Mouse (Mus musculus): ENCODE measurements around the gene Gm20503. TPM values are rescaled to one million over a fixed set of nuclear protein-coding genes. Genes with fewer than 3 reads are reported as not detected.

The Gm20503 gene
- polyA plus RNA-seq, 1 experiment from 2014 or later: 2.2 TPM

- ATAC-seq (no peak), DNase-seq (ENCODE audit: low read depth, low spot score) (no peak)
- H3K27me3 ChIP-seq: peaks cover 5% of the 10 kb centered on the region
- in situ Hi-C loops (cut with MboI; ENCODE audit: low pct_unique_long_range_greater_than_20kb): no loop called here
- TF ChIP-seq CTCF (IDR thresholded peaks at IDR 0.05): no peak
- ChIA-PET POLR2A (no interaction called here), CTCF (interaction anchor here (1.2 to 1.6 kb wide), 2 partner anchors 22 to 32 kb away, joined by 3 to 6 read pairs; no protein-coding TSS in a partner anchor)
These were observed 66.3 kb downstream of the Gm20503 start for GRCm38 (mm10) chr4:59069276-59069675.

- H3K27me3 ChIP-seq: peaks cover 2% of the 10 kb centered on the region
- CTCF ChIA-PET: no interaction called here
- no peak for DNase-seq (ENCODE audit: low read depth, low spot score)
- ATAC-seq: no peak
- POLR2A ChIA-PET: no interaction called here
- TF ChIP-seq CTCF (IDR thresholded peaks at IDR 0.05): no peak
- in situ Hi-C loops (cut with MboI; ENCODE audit: low pct_unique_long_range_greater_than_20kb): no loop called here
These were observed 80.4 kb downstream of the Gm20503 start for GRCm38 (mm10) chr4:59083430-59083829.

- in situ Hi-C loops (cut with MboI; ENCODE audit: low pct_unique_long_range_greater_than_20kb): no loop called here
- peaks cover 2% of the 10 kb centered on the region for H3K27me3 ChIP-seq
- no peak for ATAC-seq
- no peak for TF ChIP-seq CTCF (IDR thresholded peaks at IDR 0.05)
- DNase-seq (ENCODE audit: low read depth, low spot score): no peak
- POLR2A ChIA-PET: no interaction called here
- CTCF ChIA-PET: interaction anchor here (1.5 kb wide), 1 partner anchor 9 kb away, joined by 5 read pairs; no protein-coding TSS in a partner anchor
These were observed 86.4 kb downstream of the Gm20503 start for GRCm38 (mm10) chr4:59089391-59089790.

Other genes starting within 250 kb of the Gm20503 start
- not detected for gene Olfr267, start 215.5 kb upstream of the Gm20503 start, polyA plus RNA-seq (2021)
- gene Ecpas, start 90.5 kb upstream of the Gm20503 start, polyA plus RNA-seq (2021): 37.8 TPM
- gene Zkscan16, start 59.6 kb upstream of the Gm20503 start, polyA plus RNA-seq (2021): 0.44 TPM
- gene Ptgr1, start 16.1 kb upstream of the Gm20503 start, polyA plus RNA-seq (2021): 13.5 TPM
- gene Dnajc25, start 8.1 kb upstream of the Gm20503 start, polyA plus RNA-seq (2021): 7.7 TPM
- 50.4 TPM for gene Gng10, start 31.9 kb downstream of the Gm20503 start, polyA plus RNA-seq (2021)
- 0.01 TPM for gene AI481877, start 135.8 kb downstream of the Gm20503 start, polyA plus RNA-seq (2021)
- gene Ugcg, start 186.0 kb downstream of the Gm20503 start, polyA plus RNA-seq (2021): 31.7 TPM

Measured in Patski (cell line).